Mouse (Mus musculus): ENCODE data around the gene Slc17a7. TPM values are rescaled to one million over a fixed set of nuclear protein-coding genes. Genes with fewer than 3 reads are reported as not detected.
"Not testable (repeated sequence)": the region's sequence is repeated elsewhere in the genome, so short reads cannot be mapped to it uniquely, and the experiment has no call there.

Gene Slc17a7
- total RNA-seq, 2 experiments from 2014 or later, result 267 to 292 TPM

GRCm38 (mm10) chr7:45131850-45132249 is 31.9 kb upstream of the Slc17a7 start:
- no peak for DNase-seq
- intact Hi-C loops (cut with DNase I), result no loop called here

- intact Hi-C loops (cut with DNase I), result no loop called here
These were observed 30.1 kb upstream of the Slc17a7 start for GRCm38 (mm10) chr7:45133446-45134159.

GRCm38 (mm10) chr7:45134544-45135026 is 29.2 kb upstream of the Slc17a7 start:
- intact Hi-C loops (cut with DNase I), result no loop called here
- no peak for DNase-seq

More at GRCm38 (mm10) chr7:45133446-45134159, 30.1 kb upstream of the Slc17a7 start:
- DNase-seq, result no peak

- DNase-seq, result no peak
- intact Hi-C loops (cut with DNase I), result no loop called here
These were observed 28.4 kb upstream of the Slc17a7 start for GRCm38 (mm10) chr7:45135370-45135769.

- DNase-seq, result peak; percentile 88
- intact Hi-C loops (cut with DNase I), result no loop called here
These were observed 27.7 kb upstream of the Slc17a7 start, which contains the start of the genes Gm45713 and Flt3l for GRCm38 (mm10) chr7:45135993-45136567. Gene Gm45713 (minus strand): TSS chr7:45136231. Gene Flt3l (minus strand): TSS chr7:45136432.

GRCm38 (mm10) chr7:45137171-45138006 is 26.4 kb upstream of the Slc17a7 start:
- DNase-seq, result no peak
- intact Hi-C loops (cut with DNase I), result no loop called here

GRCm38 (mm10) chr7:45138403-45138802 is 25.3 kb upstream of the Slc17a7 start:
- DNase-seq, result no peak
- intact Hi-C loops (cut with DNase I), result no loop called here

GRCm38 (mm10) chr7:45139904-45140723 is 23.6 kb upstream of the Slc17a7 start:
- DNase-seq, result peak; percentile 69
- intact Hi-C loops (cut with DNase I), result no loop called here

- intact Hi-C loops (cut with DNase I), result no loop called here
- DNase-seq, result no peak
These were observed 22.4 kb upstream of the Slc17a7 start for GRCm38 (mm10) chr7:45141319-45141718.

GRCm38 (mm10) chr7:45141914-45142313 is 21.8 kb upstream of the Slc17a7 start:
- intact Hi-C loops (cut with DNase I), result no loop called here
- DNase-seq, result no peak

GRCm38 (mm10) chr7:45144368-45145174 is 19.2 kb upstream of the Slc17a7 start:
- intact Hi-C loops (cut with DNase I), result no loop called here
- DNase-seq, result no peak

- intact Hi-C loops (cut with DNase I), result no loop called here
- no peak for DNase-seq
These were observed 18.3 kb upstream of the Slc17a7 start for GRCm38 (mm10) chr7:45145460-45145859.

GRCm38 (mm10) chr7:45147267-45147666 is 16.5 kb upstream of the Slc17a7 start:
- no peak for DNase-seq
- intact Hi-C loops (cut with DNase I), result no loop called here

GRCm38 (mm10) chr7:45147899-45148298 is 15.8 kb upstream of the Slc17a7 start:
- intact Hi-C loops (cut with DNase I), result no loop called here
- DNase-seq, result no peak

GRCm38 (mm10) chr7:45148534-45149098 is 15.1 kb upstream of the Slc17a7 start:
- DNase-seq, result no peak
- intact Hi-C loops (cut with DNase I), result no loop called here

- DNase-seq, result no peak
These were observed 14.2 kb upstream of the Slc17a7 start for GRCm38 (mm10) chr7:45149545-45149944.

GRCm38 (mm10) chr7:45150321-45150720 is 13.4 kb upstream of the Slc17a7 start:
- intact Hi-C loops (cut with DNase I), result no loop called here
- DNase-seq, result no peak

More at GRCm38 (mm10) chr7:45149545-45149944, 14.2 kb upstream of the Slc17a7 start:
- intact Hi-C loops (cut with DNase I), result no loop called here

- intact Hi-C loops (cut with DNase I), result no loop called here
These were observed 12.4 kb upstream of the Slc17a7 start for GRCm38 (mm10) chr7:45151303-45151702.

GRCm38 (mm10) chr7:45153052-45153451 is 10.7 kb upstream of the Slc17a7 start:
- intact Hi-C loops (cut with DNase I); DNase-seq: not testable (repeated sequence)

More at GRCm38 (mm10) chr7:45151303-45151702, 12.4 kb upstream of the Slc17a7 start:
- no peak for DNase-seq

All from left cerebral cortex, postnatal 4 days (tissue).